Mouse (Mus musculus): ENCODE measurements around the gene Slc22a18. TPM values are rescaled to one million over a fixed set of nuclear protein-coding genes. Genes with fewer than 3 reads are reported as not detected.

Slc22a18 gene
- polyA plus RNA-seq, 1 experiment from 2014 or later = 18.2 TPM

DNA sequence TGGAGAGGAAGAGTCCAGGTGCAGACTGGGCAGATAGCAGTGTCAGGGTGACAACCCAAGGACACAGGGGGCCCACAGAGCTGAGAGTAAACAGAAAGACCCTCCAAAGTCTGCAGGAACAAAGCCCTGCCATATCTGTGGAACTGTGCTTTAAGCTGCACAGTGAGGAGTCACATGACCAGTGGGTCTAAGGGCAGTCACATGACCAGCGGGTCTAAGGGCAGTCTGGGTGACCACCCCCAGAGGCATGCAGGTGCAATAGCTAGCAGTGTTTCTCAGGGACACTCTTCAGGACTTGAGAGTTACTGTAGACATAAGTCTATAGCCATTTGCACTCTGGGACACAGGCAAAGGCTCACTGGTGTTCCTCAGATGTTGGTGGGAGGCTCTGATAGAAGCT is 36.0 kb downstream of the Slc22a18 start:
- Histone ChIP-seq H3K4me3 (ENCODE audit: low read length) (no peak overlapping the region), H3K27ac (ENCODE audit: low read length) (no peak overlapping the region), H3K27me3 (replicated peaks; ENCODE audit: control insufficient read depth, insufficient read depth, low read length) (peaks cover 3% of the 10 kb centered on the region; the same call in 1 of the 2 replicates), H3K36me3 (ENCODE audit: control insufficient read depth, insufficient read depth, low read length) (peaks cover 1% of the 10 kb centered on the region; the same call in 1 of the 2 replicates), H3K4me2 (ENCODE audit: low read depth, low read length) (no peak overlapping the region), H3K9me3 (ENCODE audit: control insufficient read depth, low read length) (no peaks in the 10 kb centered on the region), H3K4me1 (ENCODE audit: control insufficient read depth, insufficient read depth, low read length) (no peaks in the 10 kb centered on the region), H3K9ac (ENCODE audit: low read depth, low read length) (no peak overlapping the region)
- ATAC-seq = no peak
- WGBS = 58% methylated on average over 1 of the region's 1 CpGs

GRCm38 (mm10) chr7:143510593-143511334 is 37.2 kb downstream of the Slc22a18 start:
- ATAC-seq = no peak
- H3K9me3 ChIP-seq (ENCODE audit: control insufficient read depth, low read length) = no peaks in the 10 kb centered on the region
- 83% methylated on average over 3 of the region's 3 CpGs for WGBS
- no peak overlapping the region for H3K9ac ChIP-seq (ENCODE audit: low read depth, low read length)
- H3K36me3 ChIP-seq (ENCODE audit: control insufficient read depth, insufficient read depth, low read length) = peaks cover 8% of the 10 kb centered on the region; the same call in 1 of the 2 replicates
- H3K4me3 ChIP-seq (ENCODE audit: low read length) = no peak overlapping the region
- no peak overlapping the region for H3K4me2 ChIP-seq (ENCODE audit: low read depth, low read length)
- no peak overlapping the region for H3K27ac ChIP-seq (ENCODE audit: low read length)
- no peaks in the 10 kb centered on the region for H3K27me3 ChIP-seq (replicated peaks; ENCODE audit: control insufficient read depth, insufficient read depth, low read length)
- no peaks in the 10 kb centered on the region for H3K4me1 ChIP-seq (ENCODE audit: control insufficient read depth, insufficient read depth, low read length)

DNA sequence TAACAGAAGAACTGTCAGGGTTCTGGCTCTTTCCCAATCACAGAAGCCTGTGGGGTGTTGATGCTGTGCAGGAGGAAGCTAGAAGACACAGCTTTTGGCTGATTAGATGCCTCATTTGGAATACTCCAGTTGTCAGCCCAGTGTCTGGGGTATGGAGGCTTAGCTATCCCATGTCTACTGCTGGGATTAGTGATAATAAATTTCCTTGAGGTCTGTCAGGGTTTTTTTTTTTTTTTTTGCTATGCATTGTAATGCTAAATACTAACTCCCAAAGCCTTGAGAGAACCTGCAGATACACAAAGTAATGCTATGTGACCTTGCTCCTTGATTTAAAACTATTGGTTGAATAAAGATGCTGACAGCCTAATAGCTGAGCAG is 37.8 kb downstream of the Slc22a18 start:
- no peak overlapping the region for H3K4me3 ChIP-seq (ENCODE audit: low read length)
- no peak overlapping the region for H3K9ac ChIP-seq (ENCODE audit: low read depth, low read length)
- no peak overlapping the region for H3K4me2 ChIP-seq (ENCODE audit: low read depth, low read length)
- no peaks in the 10 kb centered on the region for H3K4me1 ChIP-seq (ENCODE audit: control insufficient read depth, insufficient read depth, low read length)
- peaks cover 11% of the 10 kb centered on the region; the same call in 1 of the 2 replicates for H3K36me3 ChIP-seq (ENCODE audit: control insufficient read depth, insufficient read depth, low read length)
- H3K27me3 ChIP-seq (replicated peaks; ENCODE audit: control insufficient read depth, insufficient read depth, low read length) = no peaks in the 10 kb centered on the region
- no peak overlapping the region for H3K27ac ChIP-seq (ENCODE audit: low read length)
- no peak for ATAC-seq
- H3K9me3 ChIP-seq (ENCODE audit: control insufficient read depth, low read length) = no peaks in the 10 kb centered on the region

GRCm38 (mm10) chr7:143513763-143514415 is 40.4 kb downstream of the Slc22a18 start:
- WGBS = 86% methylated on average over 10 of the region's 10 CpGs
- Histone ChIP-seq H3K27me3 (replicated peaks; ENCODE audit: control insufficient read depth, insufficient read depth, low read length) (no peaks in the 10 kb centered on the region), H3K4me1 (ENCODE audit: control insufficient read depth, insufficient read depth, low read length) (no peaks in the 10 kb centered on the region), H3K4me2 (ENCODE audit: low read depth, low read length) (no peak overlapping the region), H3K36me3 (ENCODE audit: control insufficient read depth, insufficient read depth, low read length) (peaks cover 26% of the 10 kb centered on the region), H3K27ac (ENCODE audit: low read length) (no peak overlapping the region), H3K4me3 (ENCODE audit: low read length) (no peak overlapping the region), H3K9me3 (ENCODE audit: control insufficient read depth, low read length) (no peaks in the 10 kb centered on the region), H3K9ac (ENCODE audit: low read depth, low read length) (no peak overlapping the region)
- ATAC-seq = no peak

DNA sequence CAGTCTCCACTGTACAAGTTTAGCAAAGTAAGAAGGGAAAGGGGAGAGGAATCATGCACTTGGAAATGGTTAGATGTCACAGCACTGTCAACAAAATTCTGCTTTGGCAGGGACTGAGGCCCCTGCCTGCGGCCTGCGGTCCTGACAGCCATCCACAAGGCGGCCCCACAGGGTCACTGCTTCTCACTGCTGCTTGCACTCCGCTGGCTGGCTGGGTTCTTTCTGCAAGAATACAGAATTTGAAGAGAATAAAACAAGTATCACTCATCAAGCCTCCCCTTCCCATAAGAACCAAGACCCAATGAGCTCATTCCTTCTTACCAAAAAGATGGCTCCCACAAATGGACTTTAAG is 40.9 kb downstream of the Slc22a18 start:
- Histone ChIP-seq H3K4me3 (ENCODE audit: low read length) (no peak overlapping the region), H3K27me3 (replicated peaks; ENCODE audit: control insufficient read depth, insufficient read depth, low read length) (no peaks in the 10 kb centered on the region), H3K4me2 (ENCODE audit: low read depth, low read length) (no peak overlapping the region), H3K9me3 (ENCODE audit: control insufficient read depth, low read length) (no peaks in the 10 kb centered on the region), H3K36me3 (ENCODE audit: control insufficient read depth, insufficient read depth, low read length) (peaks cover 30% of the 10 kb centered on the region), H3K9ac (ENCODE audit: low read depth, low read length) (no peak overlapping the region), H3K27ac (ENCODE audit: low read length) (no peak overlapping the region), H3K4me1 (ENCODE audit: control insufficient read depth, insufficient read depth, low read length) (no peaks in the 10 kb centered on the region)
- 97% methylated on average over 4 of the region's 4 CpGs for WGBS
- ATAC-seq = no peak

DNA sequence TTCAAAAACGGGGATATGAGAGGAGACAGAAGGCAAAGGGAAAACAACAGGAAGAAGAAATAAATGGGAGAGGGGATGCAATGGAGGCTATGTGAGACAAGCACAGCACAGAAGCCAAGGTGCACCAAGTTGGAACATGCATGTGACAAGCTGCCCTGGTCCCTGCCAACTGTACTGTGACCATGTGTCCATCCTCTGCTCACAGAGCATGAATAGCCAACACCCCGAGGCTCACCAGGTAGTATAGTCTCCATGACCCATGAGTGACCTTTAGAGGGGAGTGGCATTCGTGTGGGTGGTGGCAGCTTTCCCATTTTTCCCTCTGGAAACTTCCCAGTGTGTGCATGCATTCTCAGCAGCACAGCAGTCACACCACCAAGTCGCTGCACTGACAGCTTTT is 45.8 kb downstream of the Slc22a18 start:
- no peak for ATAC-seq
- Histone ChIP-seq H3K4me1 (ENCODE audit: control insufficient read depth, insufficient read depth, low read length) (no peaks in the 10 kb centered on the region), H3K9me3 (ENCODE audit: control insufficient read depth, low read length) (no peaks in the 10 kb centered on the region), H3K36me3 (ENCODE audit: control insufficient read depth, insufficient read depth, low read length) (peaks cover 50% of the 10 kb centered on the region), H3K4me2 (ENCODE audit: low read depth, low read length) (no peak overlapping the region), H3K27ac (ENCODE audit: low read length) (no peak overlapping the region), H3K27me3 (replicated peaks; ENCODE audit: control insufficient read depth, insufficient read depth, low read length) (no peaks in the 10 kb centered on the region), H3K9ac (ENCODE audit: low read depth, low read length) (no peak overlapping the region), H3K4me3 (ENCODE audit: low read length) (no peak overlapping the region)
- 71% methylated on average over 4 of the region's 4 CpGs for WGBS

DNA sequence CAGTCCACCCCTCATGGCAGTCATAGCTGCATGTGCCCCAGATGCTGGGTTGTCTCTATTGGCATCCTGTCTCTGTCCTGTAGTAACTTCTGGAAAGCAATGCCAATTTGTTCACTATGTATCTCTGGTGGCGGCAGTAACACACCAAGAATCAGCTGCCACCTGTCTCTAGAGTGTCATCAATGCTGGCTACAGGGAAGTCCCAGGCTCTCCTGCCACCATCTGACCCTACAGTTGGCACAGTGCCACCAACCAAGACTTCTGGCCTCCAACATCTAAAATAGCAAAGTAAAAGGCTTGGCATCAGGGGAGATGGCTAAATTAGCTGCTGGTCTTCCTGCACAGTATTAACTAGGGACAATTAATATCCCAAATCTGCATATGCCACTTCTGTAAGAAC is 58.9 kb downstream of the Slc22a18 start:
- Histone ChIP-seq H3K36me3 (ENCODE audit: control insufficient read depth, insufficient read depth, low read length) (peaks cover 29% of the 10 kb centered on the region), H3K9ac (ENCODE audit: low read depth, low read length) (no peak overlapping the region), H3K9me3 (ENCODE audit: control insufficient read depth, low read length) (no peaks in the 10 kb centered on the region), H3K4me3 (ENCODE audit: low read length) (no peak overlapping the region), H3K27ac (ENCODE audit: low read length) (no peak overlapping the region), H3K27me3 (replicated peaks; ENCODE audit: control insufficient read depth, insufficient read depth, low read length) (no peaks in the 10 kb centered on the region), H3K4me2 (ENCODE audit: low read depth, low read length) (no peak overlapping the region), H3K4me1 (ENCODE audit: control insufficient read depth, insufficient read depth, low read length) (no peaks in the 10 kb centered on the region)
- ATAC-seq = no peak
- 91% methylated on average over 1 of the region's 1 CpGs for WGBS

DNA sequence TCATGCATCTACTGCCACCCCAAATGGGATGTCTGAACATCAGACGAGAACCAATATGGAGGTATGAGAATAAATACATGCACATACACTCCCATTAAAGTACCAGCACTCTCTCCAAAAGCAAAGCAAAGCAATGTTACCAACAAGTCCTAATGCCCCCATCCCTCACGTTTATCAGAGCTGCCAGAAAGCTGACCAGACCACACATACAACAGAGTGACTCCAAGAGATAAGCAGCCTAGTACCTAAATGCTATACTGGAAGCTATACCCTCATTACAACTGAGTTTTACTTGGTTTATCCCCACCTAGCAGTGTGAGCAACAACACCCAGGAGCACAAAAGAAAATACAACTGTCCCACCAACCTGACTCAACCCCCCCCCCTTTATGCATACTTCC is 59.7 kb downstream of the Slc22a18 start:
- H3K27me3 ChIP-seq (replicated peaks; ENCODE audit: control insufficient read depth, insufficient read depth, low read length) = no peaks in the 10 kb centered on the region
- H3K9me3 ChIP-seq (ENCODE audit: control insufficient read depth, low read length) = no peaks in the 10 kb centered on the region
- H3K4me1 ChIP-seq (ENCODE audit: control insufficient read depth, insufficient read depth, low read length) = no peaks in the 10 kb centered on the region
- no peak overlapping the region for H3K4me3 ChIP-seq (ENCODE audit: low read length)
- 76% methylated on average over 2 of the region's 2 CpGs for WGBS
- no peak overlapping the region for H3K27ac ChIP-seq (ENCODE audit: low read length)
- H3K9ac ChIP-seq (ENCODE audit: low read depth, low read length) = no peak overlapping the region
- no peak overlapping the region for H3K4me2 ChIP-seq (ENCODE audit: low read depth, low read length)
- peaks cover 29% of the 10 kb centered on the region for H3K36me3 ChIP-seq (ENCODE audit: control insufficient read depth, insufficient read depth, low read length)
- ATAC-seq = no peak

- no peak overlapping the region for H3K27ac ChIP-seq (ENCODE audit: low read length)
- H3K27me3 ChIP-seq (replicated peaks; ENCODE audit: control insufficient read depth, insufficient read depth, low read length) = no peaks in the 10 kb centered on the region
- no peak overlapping the region for H3K4me2 ChIP-seq (ENCODE audit: low read depth, low read length)
- peaks cover 23% of the 10 kb centered on the region for H3K36me3 ChIP-seq (ENCODE audit: control insufficient read depth, insufficient read depth, low read length)
- no peak for ATAC-seq
- H3K9me3 ChIP-seq (ENCODE audit: control insufficient read depth, low read length) = no peaks in the 10 kb centered on the region
- H3K9ac ChIP-seq (ENCODE audit: low read depth, low read length) = no peak overlapping the region
- H3K4me3 ChIP-seq (ENCODE audit: low read length) = no peak overlapping the region
- H3K4me1 ChIP-seq (ENCODE audit: control insufficient read depth, insufficient read depth, low read length) = no peaks in the 10 kb centered on the region
- WGBS = 82% methylated on average over 3 of the region's 3 CpGs
These were observed 62.7 kb downstream of the Slc22a18 start for GRCm38 (mm10) chr7:143536251-143536650.
